Mouse (Mus musculus): ENCODE results near the gene Etv6. TPM values are rescaled to one million over a fixed set of nuclear protein-coding genes. Genes with fewer than 3 reads are reported as not detected.

Etv6 gene
- polyA plus RNA-seq, 1 experiment from 2014 or later: 14.5 TPM

GRCm38 (mm10) chr6:134123474-134123873 is 88.0 kb downstream of the Etv6 start:
- no peak overlapping the region for H3K27ac ChIP-seq (replicated peaks in 1 of 2; ENCODE audit: control insufficient read depth in 1 of 2, insufficient read depth in 1 of 2, low read depth in 2 of 2, low read length in 2 of 2)
- 83% methylated on average over 7 of the region's 7 CpGs for WGBS
- no peak overlapping the region for H3K4me3 ChIP-seq (ENCODE audit: control insufficient read depth in 1 of 2, insufficient read depth in 1 of 2, low read depth in 1 of 2, low read length in 2 of 2)
- no peaks in the 10 kb centered on the region for H3K9me3 ChIP-seq (ENCODE audit: control insufficient read depth, low read length)
- no peaks in the 10 kb centered on the region for H3K27me3 ChIP-seq (ENCODE audit: control insufficient read depth, insufficient read depth, low read length)
- H3K4me2 ChIP-seq (ENCODE audit: low read length): no peak overlapping the region
- no peak for ATAC-seq (ENCODE audit: insufficient number of reproducible peaks, insufficient read depth, low FRiP score, low read depth)
- H3K36me3 ChIP-seq (ENCODE audit: control insufficient read depth, insufficient read depth, low read length): 0 out of 2 replicates have a peak, but pooled peaks cover 7% of the 10 kb centered on the region
- H3K4me1 ChIP-seq (ENCODE audit: control insufficient read depth in 2 of 2, insufficient read depth in 2 of 2, low read length in 2 of 2): peaks cover 17 to 26% of the 10 kb centered on the region in 2 experiments
- H3K9ac ChIP-seq (ENCODE audit: low read length): no peak overlapping the region

- no peak for ATAC-seq (ENCODE audit: insufficient number of reproducible peaks, insufficient read depth, low FRiP score, low read depth)
- Histone ChIP-seq H3K4me1 (ENCODE audit: control insufficient read depth in 2 of 2, insufficient read depth in 2 of 2, low read length in 2 of 2) (peaks cover 9 to 19% of the 10 kb centered on the region in 2 experiments), H3K9ac (ENCODE audit: low read length) (no peak overlapping the region), H3K9me3 (ENCODE audit: control insufficient read depth, low read length) (no peaks in the 10 kb centered on the region), H3K36me3 (ENCODE audit: control insufficient read depth, insufficient read depth, low read length) (peaks cover 8% of the 10 kb centered on the region; the same call in 1 of the 2 replicates), H3K27ac (replicated peaks in 1 of 2; ENCODE audit: control insufficient read depth in 1 of 2, insufficient read depth in 1 of 2, low read depth in 2 of 2, low read length in 2 of 2) (no peak overlapping the region), H3K4me3 (ENCODE audit: control insufficient read depth in 1 of 2, insufficient read depth in 1 of 2, low read depth in 1 of 2, low read length in 2 of 2) (no peak overlapping the region), H3K27me3 (ENCODE audit: control insufficient read depth, insufficient read depth, low read length) (no peaks in the 10 kb centered on the region), H3K4me2 (ENCODE audit: low read length) (no peak overlapping the region)
- 84% methylated on average over 10 of the region's 10 CpGs for WGBS
These were observed 88.8 kb downstream of the Etv6 start for GRCm38 (mm10) chr6:134124256-134124655.

GRCm38 (mm10) chr6:134127996-134128395 is 92.5 kb downstream of the Etv6 start:
- Histone ChIP-seq H3K27me3 (ENCODE audit: control insufficient read depth, insufficient read depth, low read length) (no peaks in the 10 kb centered on the region), H3K9me3 (ENCODE audit: control insufficient read depth, low read length) (no peaks in the 10 kb centered on the region), H3K27ac (replicated peaks in 1 of 2; ENCODE audit: control insufficient read depth in 1 of 2, insufficient read depth in 1 of 2, low read depth in 2 of 2, low read length in 2 of 2) (no peak overlapping the region), H3K4me1 (ENCODE audit: control insufficient read depth in 2 of 2, insufficient read depth in 2 of 2, low read length in 2 of 2) (peaks cover 8 to 22% of the 10 kb centered on the region in 2 experiments), H3K4me2 (ENCODE audit: low read length) (no peak overlapping the region), H3K4me3 (ENCODE audit: control insufficient read depth in 1 of 2, insufficient read depth in 1 of 2, low read depth in 1 of 2, low read length in 2 of 2) (no peak overlapping the region), H3K36me3 (ENCODE audit: control insufficient read depth, insufficient read depth, low read length) (peaks cover 10% of the 10 kb centered on the region; the same call in 1 of the 2 replicates), H3K9ac (ENCODE audit: low read length) (no peak overlapping the region)
- ATAC-seq (ENCODE audit: insufficient number of reproducible peaks, insufficient read depth, low FRiP score, low read depth): no peak
- WGBS: 79% methylated on average over 6 of the region's 6 CpGs

GRCm38 (mm10) chr6:134128594-134128993 is 93.1 kb downstream of the Etv6 start:
- Histone ChIP-seq H3K4me1 (ENCODE audit: control insufficient read depth in 2 of 2, insufficient read depth in 2 of 2, low read length in 2 of 2) (peaks cover 8 to 28% of the 10 kb centered on the region in 2 experiments), H3K36me3 (ENCODE audit: control insufficient read depth, insufficient read depth, low read length) (peaks cover 10% of the 10 kb centered on the region; the same call in 1 of the 2 replicates), H3K27ac (replicated peaks in 1 of 2; ENCODE audit: control insufficient read depth in 1 of 2, insufficient read depth in 1 of 2, low read depth in 2 of 2, low read length in 2 of 2) (no peak overlapping the region), H3K9me3 (ENCODE audit: control insufficient read depth, low read length) (no peaks in the 10 kb centered on the region), H3K4me2 (ENCODE audit: low read length) (no peak overlapping the region), H3K9ac (ENCODE audit: low read length) (no peak overlapping the region), H3K4me3 (ENCODE audit: control insufficient read depth in 1 of 2, insufficient read depth in 1 of 2, low read depth in 1 of 2, low read length in 2 of 2) (no peak overlapping the region), H3K27me3 (ENCODE audit: control insufficient read depth, insufficient read depth, low read length) (no peaks in the 10 kb centered on the region)
- ATAC-seq (ENCODE audit: insufficient number of reproducible peaks, insufficient read depth, low FRiP score, low read depth): no peak
- WGBS: 91% methylated on average over 13 of the region's 13 CpGs

GRCm38 (mm10) chr6:134129848-134130247 is 94.3 kb downstream of the Etv6 start:
- Histone ChIP-seq H3K9me3 (ENCODE audit: control insufficient read depth, low read length) (no peaks in the 10 kb centered on the region), H3K36me3 (ENCODE audit: control insufficient read depth, insufficient read depth, low read length) (peaks cover 7% of the 10 kb centered on the region; the same call in 1 of the 2 replicates), H3K4me2 (ENCODE audit: low read length) (no peak overlapping the region), H3K4me1 (ENCODE audit: control insufficient read depth in 2 of 2, insufficient read depth in 2 of 2, low read length in 2 of 2) (peaks cover 14 to 38% of the 10 kb centered on the region in 2 experiments), H3K27me3 (ENCODE audit: control insufficient read depth, insufficient read depth, low read length) (no peaks in the 10 kb centered on the region), H3K9ac (ENCODE audit: low read length) (no peak overlapping the region), H3K4me3 (ENCODE audit: control insufficient read depth in 1 of 2, insufficient read depth in 1 of 2, low read depth in 1 of 2, low read length in 2 of 2) (no peak overlapping the region), H3K27ac (replicated peaks in 1 of 2; ENCODE audit: control insufficient read depth in 1 of 2, insufficient read depth in 1 of 2, low read depth in 2 of 2, low read length in 2 of 2) (no peak overlapping the region)
- 79% methylated on average over 7 of the region's 7 CpGs for WGBS
- ATAC-seq (ENCODE audit: insufficient number of reproducible peaks, insufficient read depth, low FRiP score, low read depth): no peak

GRCm38 (mm10) chr6:134130816-134131215 is 95.3 kb downstream of the Etv6 start:
- Histone ChIP-seq H3K27ac (replicated peaks in 1 of 2; ENCODE audit: control insufficient read depth in 1 of 2, insufficient read depth in 1 of 2, low read depth in 2 of 2, low read length in 2 of 2) (no peak overlapping the region), H3K36me3 (ENCODE audit: control insufficient read depth, insufficient read depth, low read length) (peaks cover 4% of the 10 kb centered on the region; the same call in 1 of the 2 replicates), H3K27me3 (ENCODE audit: control insufficient read depth, insufficient read depth, low read length) (no peaks in the 10 kb centered on the region), H3K4me2 (ENCODE audit: low read length) (no peak overlapping the region), H3K4me3 (ENCODE audit: control insufficient read depth in 1 of 2, insufficient read depth in 1 of 2, low read depth in 1 of 2, low read length in 2 of 2) (no peak overlapping the region), H3K4me1 (ENCODE audit: control insufficient read depth in 2 of 2, insufficient read depth in 2 of 2, low read length in 2 of 2) (peaks cover 14 to 38% of the 10 kb centered on the region in 2 experiments), H3K9me3 (ENCODE audit: control insufficient read depth, low read length) (no peaks in the 10 kb centered on the region), H3K9ac (ENCODE audit: low read length) (no peak overlapping the region)
- WGBS: 73% methylated on average over 5 of the region's 5 CpGs
- no peak for ATAC-seq (ENCODE audit: insufficient number of reproducible peaks, insufficient read depth, low FRiP score, low read depth)

- H3K9ac ChIP-seq (ENCODE audit: low read length): no peak overlapping the region
- H3K27ac ChIP-seq (replicated peaks in 1 of 2; ENCODE audit: control insufficient read depth in 1 of 2, insufficient read depth in 1 of 2, low read depth in 2 of 2, low read length in 2 of 2): no peak overlapping the region
- no peak for ATAC-seq (ENCODE audit: insufficient number of reproducible peaks, insufficient read depth, low FRiP score, low read depth)
- H3K4me2 ChIP-seq (ENCODE audit: low read length): no peak overlapping the region
- 91% methylated on average over 2 of the region's 2 CpGs for WGBS
- H3K4me1 ChIP-seq (ENCODE audit: control insufficient read depth in 2 of 2, insufficient read depth in 2 of 2, low read length in 2 of 2): peaks cover 16 to 43% of the 10 kb centered on the region in 2 experiments
- H3K4me3 ChIP-seq (ENCODE audit: control insufficient read depth in 1 of 2, insufficient read depth in 1 of 2, low read depth in 1 of 2, low read length in 2 of 2): no peak overlapping the region
- H3K9me3 ChIP-seq (ENCODE audit: control insufficient read depth, low read length): no peaks in the 10 kb centered on the region
- peaks cover 4% of the 10 kb centered on the region; the same call in 1 of the 2 replicates for H3K36me3 ChIP-seq (ENCODE audit: control insufficient read depth, insufficient read depth, low read length)
- H3K27me3 ChIP-seq (ENCODE audit: control insufficient read depth, insufficient read depth, low read length): no peaks in the 10 kb centered on the region
These were observed 96.1 kb downstream of the Etv6 start for GRCm38 (mm10) chr6:134131601-134132000.

- H3K4me2 ChIP-seq (ENCODE audit: low read length): no peak overlapping the region
- ATAC-seq (ENCODE audit: insufficient number of reproducible peaks, insufficient read depth, low FRiP score, low read depth): no peak
- 32% methylated on average over 4 of the region's 4 CpGs for WGBS
- no peaks in the 10 kb centered on the region for H3K27me3 ChIP-seq (ENCODE audit: control insufficient read depth, insufficient read depth, low read length)
- no peak overlapping the region for H3K4me3 ChIP-seq (ENCODE audit: control insufficient read depth in 1 of 2, insufficient read depth in 1 of 2, low read depth in 1 of 2, low read length in 2 of 2)
- peak overlapping the region; percentile 43 to 45; a peak in 3 of 4 replicates for H3K27ac ChIP-seq (replicated peaks in 1 of 2; ENCODE audit: control insufficient read depth in 1 of 2, insufficient read depth in 1 of 2, low read depth in 2 of 2, low read length in 2 of 2)
- peaks cover 24 to 46% of the 10 kb centered on the region in 2 experiments for H3K4me1 ChIP-seq (ENCODE audit: control insufficient read depth in 2 of 2, insufficient read depth in 2 of 2, low read length in 2 of 2)
- peaks cover 12% of the 10 kb centered on the region for H3K36me3 ChIP-seq (ENCODE audit: control insufficient read depth, insufficient read depth, low read length)
- H3K9ac ChIP-seq (ENCODE audit: low read length): 0 out of 2 replicates have a peak overlapping the region, but pooled peaks have one; percentile 31
- no peaks in the 10 kb centered on the region for H3K9me3 ChIP-seq (ENCODE audit: control insufficient read depth, low read length)
These were observed 98.3 kb downstream of the Etv6 start for GRCm38 (mm10) chr6:134133756-134134155.

Measured in heart, embryonic 14.5 days (tissue).